Mouse (Mus musculus) cerebellum, adult 2 months (tissue): ENCODE data around the gene Lct.

Experiments
- CTCF ChIP-seq: fragments of 200-500 bp; IDR thresholded peaks from 2 replicates; pipeline ENCODE4 v1.5.1; 2011; ENCODE audit warnings: low read depth, mild to moderate bottlenecking, control low read depth, low read length, moderate library complexity, borderline replicate concordance; ENCODE audit not compliant: insufficient read depth
- POLR2A ChIP-seq: fragments of 200-500 bp; IDR thresholded peaks from 2 replicates; pipeline ENCODE4 v1.6.1; 2011; ENCODE audit warnings: low read length, control low read depth, borderline replicate concordance; ENCODE audit not compliant: insufficient read depth

DNA sequence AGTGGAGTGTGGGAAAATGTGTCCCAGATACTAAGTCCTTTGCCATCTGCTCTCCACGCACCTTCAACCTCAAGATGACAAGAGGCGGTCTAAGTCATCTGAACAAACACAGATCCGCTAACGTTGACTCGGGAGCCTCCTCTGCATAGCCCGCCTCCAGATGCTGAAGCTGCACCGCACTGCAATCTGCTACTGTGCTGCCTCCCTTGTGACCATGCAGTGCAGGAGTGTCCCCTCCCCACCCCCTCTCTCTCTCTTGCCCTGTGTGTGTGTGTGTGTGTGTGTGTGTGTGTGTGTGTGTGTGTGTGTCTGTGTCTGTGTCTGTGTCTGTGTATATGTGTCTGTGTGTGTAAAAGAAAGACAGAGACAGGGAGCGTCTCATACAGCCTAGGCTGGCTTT lies 32.8 kb downstream of the Lct start:
- TF ChIP-seq POLR2A, result no peak
- no peak for TF ChIP-seq CTCF
